In the genomic region with DNA sequence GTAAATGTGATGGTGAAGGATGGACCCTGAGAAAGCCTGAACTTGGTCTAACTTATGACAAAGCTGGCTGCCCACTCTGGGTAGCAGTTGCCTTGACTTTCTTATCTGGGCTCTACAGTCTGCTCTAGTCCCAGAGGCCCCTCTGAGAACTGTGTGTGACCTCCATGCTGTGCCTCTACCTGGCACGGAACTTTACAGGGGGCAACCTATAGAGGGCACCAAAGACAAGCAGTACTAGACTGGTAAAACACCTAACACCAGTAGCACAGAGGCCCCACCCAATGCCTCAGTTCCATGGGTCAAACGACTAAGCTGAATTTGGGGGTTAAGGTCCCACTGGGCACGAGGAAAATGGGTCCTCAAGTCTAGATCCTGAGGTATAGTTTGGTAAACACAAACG, we compare ENCODE assay signal across 8 mouse cellular contexts. TPM values are rescaled to one million over a fixed set of nuclear protein-coding genes. Genes with fewer than 3 reads are reported as not detected.
A peak's percentile ranks its signal among the peaks of the same experiment; 100 is the strongest.
DNase-seq lines count a peak whose midpoint lies in the region; ATAC-seq and TF ChIP-seq lines count a peak whose summit lies in the region.

No protein-coding gene starts in this region.

- no peak overlapping the region for H3K27ac ChIP-seq in heart, embryonic 11.5 days (ENCODE audit: low read depth, low read length)
- no peak overlapping the region for H3K27ac ChIP-seq in liver, adult 2 months (replicated peaks; ENCODE audit: insufficient read depth, low read depth, low read length)
- H3K27ac ChIP-seq in stomach, embryonic 16.5 days (ENCODE audit: low read length) = no peak overlapping the region
- H3K27ac ChIP-seq in forebrain, embryonic 16.5 days (ENCODE audit: low read length) = no peak overlapping the region
- H3K27ac ChIP-seq in neural tube, embryonic 15.5 days (replicated peaks) = no peak overlapping the region

- ATAC-seq in heart, embryonic 11.5 days (replicated peaks; ENCODE audit: insufficient number of reproducible peaks, low FRiP score, low TSS enrichment) = no peak
- peak; percentile 21; the same call in 1 of the 2 replicates for ATAC-seq in stomach, embryonic 16.5 days (ENCODE audit: insufficient read depth, low FRiP score)
- ATAC-seq in forebrain, embryonic 16.5 days = no peak
- no peak for ATAC-seq in neural tube, embryonic 15.5 days (ENCODE audit: low FRiP score)

- no peaks in the 10 kb centered on the region for H3K9me3 ChIP-seq in heart, embryonic 11.5 days (replicated peaks; ENCODE audit: control insufficient read depth, low read length)
- no peaks in the 10 kb centered on the region for H3K9me3 ChIP-seq in stomach, embryonic 16.5 days (replicated peaks; ENCODE audit: control insufficient read depth, low read length)
- H3K9me3 ChIP-seq in forebrain, embryonic 16.5 days (ENCODE audit: control insufficient read depth, low read length) = no peaks in the 10 kb centered on the region
- no peaks in the 10 kb centered on the region for H3K9me3 ChIP-seq in neural tube, embryonic 15.5 days (replicated peaks)

- no peak overlapping the region for H3K4me2 ChIP-seq in heart, embryonic 11.5 days
- H3K4me2 ChIP-seq in stomach, embryonic 16.5 days (ENCODE audit: low read depth, low read length) = no peak overlapping the region
- H3K4me2 ChIP-seq in forebrain, embryonic 16.5 days (ENCODE audit: low read length) = no peak overlapping the region
- H3K4me2 ChIP-seq in neural tube, embryonic 15.5 days = no peak overlapping the region

- TF ChIP-seq POLR2A in liver, adult 2 months (IDR thresholded peaks at IDR 0.05; ENCODE audit: extremely low read depth, insufficient read depth, low read length) = no peak

- peaks cover 81% of the 10 kb centered on the region for H3K36me3 ChIP-seq in heart, embryonic 11.5 days (ENCODE audit: control insufficient read depth, insufficient read depth, low read length)
- H3K36me3 ChIP-seq in liver, adult 2 months (ENCODE audit: control insufficient read depth, insufficient read depth, low read length) = peaks cover 5% of the 10 kb centered on the region; the same call in 1 of the 2 replicates
- H3K36me3 ChIP-seq in stomach, embryonic 16.5 days (ENCODE audit: control insufficient read depth, insufficient read depth, low read length) = peaks cover 52% of the 10 kb centered on the region
- H3K36me3 ChIP-seq in forebrain, embryonic 16.5 days (ENCODE audit: control insufficient read depth, insufficient read depth) = peaks cover 85% of the 10 kb centered on the region
- peaks cover 100% of the 10 kb centered on the region for H3K36me3 ChIP-seq in neural tube, embryonic 15.5 days

- H3K27me3 ChIP-seq in heart, embryonic 11.5 days (ENCODE audit: control insufficient read depth, insufficient read depth, low read length) = no peaks in the 10 kb centered on the region
- no peaks in the 10 kb centered on the region for H3K27me3 ChIP-seq in liver, adult 2 months (ENCODE audit: control insufficient read depth, insufficient read depth, low read length)
- no peaks in the 10 kb centered on the region for H3K27me3 ChIP-seq in stomach, embryonic 16.5 days (ENCODE audit: control insufficient read depth, insufficient read depth, low read length)
- H3K27me3 ChIP-seq in forebrain, embryonic 16.5 days (replicated peaks; ENCODE audit: control insufficient read depth, insufficient read depth, low read length) = no peaks in the 10 kb centered on the region
- H3K27me3 ChIP-seq in neural tube, embryonic 15.5 days (replicated peaks) = no peaks in the 10 kb centered on the region

- no peak overlapping the region for H3K4me3 ChIP-seq in heart, embryonic 11.5 days (ENCODE audit: low read depth, low read length)
- no peak overlapping the region for H3K4me3 ChIP-seq in liver, adult 2 months (ENCODE audit: insufficient read depth, low read depth, low read length)
- H3K4me3 ChIP-seq in stomach, embryonic 16.5 days (replicated peaks; ENCODE audit: low read length) = no peak overlapping the region
- no peak overlapping the region for H3K4me3 ChIP-seq in forebrain, embryonic 16.5 days (replicated peaks; ENCODE audit: low read length)
- H3K4me3 ChIP-seq in neural tube, embryonic 15.5 days (replicated peaks) = no peak overlapping the region

- intact Hi-C loops in left cerebral cortex, postnatal 10 days (cut with DNase I) = no loop called here

- peak; percentile 48; the same call in 1 of the 2 replicates for TF ChIP-seq CTCF in liver, adult 2 months (IDR thresholded peaks at IDR 0.05; ENCODE audit: low read depth, low read length)

- H3K9ac ChIP-seq in heart, embryonic 11.5 days (ENCODE audit: low read depth, low read length) = no peak overlapping the region
- no peak overlapping the region for H3K9ac ChIP-seq in liver, adult 2 months (ENCODE audit: low read depth, low read length)
- no peak overlapping the region for H3K9ac ChIP-seq in stomach, embryonic 16.5 days (ENCODE audit: low read length)
- no peak overlapping the region for H3K9ac ChIP-seq in forebrain, embryonic 16.5 days (replicated peaks; ENCODE audit: low read depth, low read length)
- H3K9ac ChIP-seq in neural tube, embryonic 15.5 days (replicated peaks) = no peak overlapping the region

- no peaks in the 10 kb centered on the region for H3K79me2 ChIP-seq in liver, adult 2 months (ENCODE audit: control insufficient read depth, insufficient read depth, low read length)

- peak; percentile 27 for DNase-seq in heart, postnatal 4 days
- DNase-seq in T-cell, adult 2 months (ENCODE audit: low spot score) = peak; percentile 55
- DNase-seq in liver, adult 2 months (ENCODE audit: extremely low read depth, low read depth, low spot score) = peak; percentile 16
- no peak for DNase-seq in left cerebral cortex, postnatal 10 days (ENCODE audit: extremely low spot score in 1 of 2, low spot score in 2 of 2)

- no peaks in the 10 kb centered on the region for H3K4me1 ChIP-seq in heart, embryonic 11.5 days (ENCODE audit: control insufficient read depth, insufficient read depth, low read length)
- no peaks in the 10 kb centered on the region for H3K4me1 ChIP-seq in liver, adult 2 months (ENCODE audit: control insufficient read depth, insufficient read depth, low read length)
- no peaks in the 10 kb centered on the region for H3K4me1 ChIP-seq in stomach, embryonic 16.5 days (ENCODE audit: control insufficient read depth, insufficient read depth, low read length)
- no peaks in the 10 kb centered on the region for H3K4me1 ChIP-seq in forebrain, embryonic 16.5 days (replicated peaks; ENCODE audit: control insufficient read depth, insufficient read depth, low read length)
- H3K4me1 ChIP-seq in neural tube, embryonic 15.5 days = no peaks in the 10 kb centered on the region

- WGBS in heart, embryonic 11.5 days (ENCODE audit: insufficient replicate concordance) = 80% methylated on average over 4 of the region's 4 CpGs
- WGBS in liver, adult 2 months = 76% methylated on average over 4 of the region's 4 CpGs
- WGBS in stomach, embryonic 16.5 days = 74% methylated on average over 4 of the region's 4 CpGs
- 88% methylated on average over 4 of the region's 4 CpGs for WGBS in forebrain, embryonic 16.5 days
- 90% methylated on average over 4 of the region's 4 CpGs for WGBS in neural tube, embryonic 15.5 days

RNA-seq across cellular contexts. Expression of a gene that starts 17.7 kb away (rescaled TPM):
- 100 to 1,000 TPM; 116 to 126 TPM for total RNA-seq in heart, postnatal 4 days (2021)
- 276 and 286 TPM in 2 replicates for polyA plus RNA-seq in heart, embryonic 11.5 days (2014; fragmentation: Nextera tagmentation; extraction: Ambion mirVana)
- total RNA-seq in liver, adult 2 months (2014; rRNA removed) = 51.7 and 60.4 TPM in 2 replicates
- 91.8 and 98.3 TPM in 2 replicates for polyA plus RNA-seq in liver, adult 2 months (2012; rRNA removed)
- polyA plus RNA-seq in stomach, embryonic 16.5 days (2015; fragmentation: Nextera tagmentation; extraction: Ambion mirVana) = 272 and 293 TPM in 2 replicates
- total RNA-seq in left cerebral cortex, postnatal 10 days (2021) = 100 to 1,000 TPM; 120 to 127 TPM
- polyA plus RNA-seq in forebrain, embryonic 16.5 days (2015; fragmentation: Nextera tagmentation; extraction: Ambion mirVana) = 260 and 268 TPM in 2 replicates
- 260 and 274 TPM in 2 replicates for polyA plus RNA-seq in neural tube, embryonic 15.5 days (2015; fragmentation: Nextera tagmentation; extraction: Ambion mirVana)

RNA-seq across cellular contexts. Expression of a gene that starts 28.2 kb away (rescaled TPM):
- 10 to 100 TPM; 18.4 to 19.6 TPM for total RNA-seq in heart, postnatal 4 days (2021)
- 43.6 and 46.2 TPM in 2 replicates for polyA plus RNA-seq in heart, embryonic 11.5 days (2014; fragmentation: Nextera tagmentation; extraction: Ambion mirVana)
- 6.5 and 12.5 TPM in 2 replicates for total RNA-seq in liver, adult 2 months (2014; rRNA removed)
- 32.6 and 69.6 TPM in 2 replicates for polyA plus RNA-seq in liver, adult 2 months (2012; rRNA removed)
- 74.6 and 77.5 TPM in 2 replicates for polyA plus RNA-seq in stomach, embryonic 16.5 days (2015; fragmentation: Nextera tagmentation; extraction: Ambion mirVana)
- total RNA-seq in left cerebral cortex, postnatal 10 days (2021) = 10 to 100 TPM; 27.8 to 30.0 TPM
- 59.6 and 60.4 TPM in 2 replicates for polyA plus RNA-seq in forebrain, embryonic 16.5 days (2015; fragmentation: Nextera tagmentation; extraction: Ambion mirVana)
- polyA plus RNA-seq in neural tube, embryonic 15.5 days (2015; fragmentation: Nextera tagmentation; extraction: Ambion mirVana) = 49.7 and 57.3 TPM in 2 replicates

RNA-seq across cellular contexts. Expression of a gene that starts 36.6 kb away (rescaled TPM):
- total RNA-seq in heart, postnatal 4 days (2021) = 1 to 10 TPM; 1.6 to 1.7 TPM
- 2.1 and 2.9 TPM in 2 replicates for polyA plus RNA-seq in heart, embryonic 11.5 days (2014; fragmentation: Nextera tagmentation; extraction: Ambion mirVana)
- total RNA-seq in liver, adult 2 months (2014; rRNA removed) = 17.6 and 27.9 TPM in 2 replicates
- polyA plus RNA-seq in liver, adult 2 months (2012; rRNA removed) = 44.1 and 47.4 TPM in 2 replicates
- 8.2 and 9.1 TPM in 2 replicates for polyA plus RNA-seq in stomach, embryonic 16.5 days (2015; fragmentation: Nextera tagmentation; extraction: Ambion mirVana)
- total RNA-seq in left cerebral cortex, postnatal 10 days (2021) = 1 to 10 TPM; 8.8 to 9.7 TPM
- 16.6 and 20.2 TPM in 2 replicates for polyA plus RNA-seq in forebrain, embryonic 16.5 days (2015; fragmentation: Nextera tagmentation; extraction: Ambion mirVana)
- polyA plus RNA-seq in neural tube, embryonic 15.5 days (2015; fragmentation: Nextera tagmentation; extraction: Ambion mirVana) = 11.8 and 13.8 TPM in 2 replicates

RNA-seq across cellular contexts. Expression of a gene that starts 43.5 kb away (rescaled TPM):
- 10 to 100 TPM; 66.7 to 68.2 TPM for total RNA-seq in heart, postnatal 4 days (2021)
- 50.5 and 59.3 TPM in 2 replicates for polyA plus RNA-seq in heart, embryonic 11.5 days (2014; fragmentation: Nextera tagmentation; extraction: Ambion mirVana)
- total RNA-seq in liver, adult 2 months (2014; rRNA removed) = 5.3 and 6.6 TPM in 2 replicates
- 4.4 and 5.5 TPM in 2 replicates for polyA plus RNA-seq in liver, adult 2 months (2012; rRNA removed)
- polyA plus RNA-seq in stomach, embryonic 16.5 days (2015; fragmentation: Nextera tagmentation; extraction: Ambion mirVana) = 75.5 and 75.7 TPM in 2 replicates
- 10 to 100 TPM; 51.1 to 54.7 TPM for total RNA-seq in left cerebral cortex, postnatal 10 days (2021)
- polyA plus RNA-seq in forebrain, embryonic 16.5 days (2015; fragmentation: Nextera tagmentation; extraction: Ambion mirVana) = 85.3 and 88.9 TPM in 2 replicates
- polyA plus RNA-seq in neural tube, embryonic 15.5 days (2015; fragmentation: Nextera tagmentation; extraction: Ambion mirVana) = 51.6 and 60.8 TPM in 2 replicates

RNA-seq across cellular contexts. Expression of a gene that starts 47.7 kb away (rescaled TPM):
- total RNA-seq in heart, postnatal 4 days (2021) = 1 to 10 TPM; 6.4 to 7.2 TPM
- 2.1 TPM in 2 replicates for polyA plus RNA-seq in heart, embryonic 11.5 days (2014; fragmentation: Nextera tagmentation; extraction: Ambion mirVana)
- 14.8 and 17.1 TPM in 2 replicates for total RNA-seq in liver, adult 2 months (2014; rRNA removed)
- polyA plus RNA-seq in liver, adult 2 months (2012; rRNA removed) = 112 and 186 TPM in 2 replicates
- 14.2 and 16.8 TPM in 2 replicates for polyA plus RNA-seq in stomach, embryonic 16.5 days (2015; fragmentation: Nextera tagmentation; extraction: Ambion mirVana)
- total RNA-seq in left cerebral cortex, postnatal 10 days (2021) = 10 to 100 TPM; 48.8 to 50.5 TPM
- 4.6 and 8.8 TPM in 2 replicates for polyA plus RNA-seq in forebrain, embryonic 16.5 days (2015; fragmentation: Nextera tagmentation; extraction: Ambion mirVana)
- polyA plus RNA-seq in neural tube, embryonic 15.5 days (2015; fragmentation: Nextera tagmentation; extraction: Ambion mirVana) = 17.0 and 23.2 TPM in 2 replicates

Comparison
In these comparisons a context has a peak if more than half of its experiments do, and no peak if none do; other contexts are left out.
1. DNase-seq: peak in heart, postnatal 4 days (single experiment), T-cell, adult 2 months (single experiment) and liver, adult 2 months (single experiment); none in left cerebral cortex, postnatal 10 days (0 of 2).